ENCODE assay signal across 8 mouse cellular contexts in genomic region chr10:77509403-77510187, GRCm38 (mm10). TPM values are rescaled to one million over a fixed set of nuclear protein-coding genes. Genes with fewer than 3 reads are reported as not detected.
A peak's percentile ranks its signal among the peaks of the same experiment; 100 is the strongest.
DNase-seq lines count a peak whose midpoint lies in the region; ATAC-seq and TF ChIP-seq lines count a peak whose summit lies in the region.

No protein-coding gene starts in this region.

- H3K9ac ChIP-seq in forebrain, embryonic 11.5 days (ENCODE audit: low read length) = no peak overlapping the region
- no peak overlapping the region; the same call in 1 of the 2 replicates for H3K9ac ChIP-seq in lung, embryonic 14.5 days

- intact Hi-C loops in heart, postnatal 10 days (cut with DNase I) = loop anchor here (1.0 to 10.0 kb wide), 7 partner anchors 75 to 425 kb away; partner anchors contain the start of gene Adarb1

- DNase-seq in c-Kit-positive CD71-positive TER-119-positive erythroid progenitor cells, embryonic 14.5 days (ENCODE audit: low spot score) = peak; percentile 62
- DNase-seq in forebrain, embryonic 11.5 days (ENCODE audit: low spot score) = peak; percentile 91
- DNase-seq in heart, postnatal 10 days = peak; percentile 89 to 96
- peak; percentile 87 to 95 for DNase-seq in kidney, postnatal 36 days
- DNase-seq in lung, embryonic 14.5 days = peak; percentile 97
- peak; percentile 33 for DNase-seq in ovary, adult 18-20 months (ENCODE audit: low spot score)
- peak; percentile 64 to 88 for DNase-seq in thymus, postnatal 10 days (ENCODE audit: low spot score in 2 of 2)

- H3K9me3 ChIP-seq in E14TG2a.4 (ENCODE audit: low read length) = no peaks in the 10 kb centered on the region
- no peaks in the 10 kb centered on the region for H3K9me3 ChIP-seq in forebrain, embryonic 11.5 days (ENCODE audit: control insufficient read depth, low read length)
- H3K9me3 ChIP-seq in lung, embryonic 14.5 days (ENCODE audit: low read depth, low read length) = no peaks in the 10 kb centered on the region

- no peak overlapping the region for H3K27ac ChIP-seq in forebrain, embryonic 11.5 days (ENCODE audit: low read depth, low read length)
- H3K27ac ChIP-seq in lung, embryonic 14.5 days (ENCODE audit: low read depth) = peak overlapping the region; percentile 70

- H3K4me3 ChIP-seq in E14TG2a.4 (replicated peaks; ENCODE audit: low read length) = peak overlapping the region; percentile 50
- no peak overlapping the region for H3K4me3 ChIP-seq in forebrain, embryonic 11.5 days (ENCODE audit: low read depth, low read length)
- H3K4me3 ChIP-seq in lung, embryonic 14.5 days (ENCODE audit: low read depth, low read length) = no peak overlapping the region

- TF ChIP-seq CTCF in E14TG2a.4 (conservative IDR thresholded peaks at IDR 0.05; ENCODE audit: low read length) = peak; percentile 91
- peak; percentile 98 for TF ChIP-seq CTCF in lung, embryonic 14.5 days (IDR thresholded peaks at IDR 0.05; ENCODE audit: low read depth)

- no peak overlapping the region for H3K4me2 ChIP-seq in forebrain, embryonic 11.5 days (ENCODE audit: low read depth, low read length, severe bottlenecking)
- H3K4me2 ChIP-seq in lung, embryonic 14.5 days = no peak overlapping the region

- peaks cover 96% of the 10 kb centered on the region for H3K36me3 ChIP-seq in E14TG2a.4 (ENCODE audit: insufficient read depth, low read length)
- no peaks in the 10 kb centered on the region; the same call in 1 of the 2 replicates for H3K36me3 ChIP-seq in forebrain, embryonic 11.5 days (ENCODE audit: control insufficient read depth, insufficient read depth, low read length)
- peaks cover 85% of the 10 kb centered on the region for H3K36me3 ChIP-seq in lung, embryonic 14.5 days (ENCODE audit: insufficient read depth)

- peaks cover 45% of the 10 kb centered on the region for H3K4me1 ChIP-seq in E14TG2a.4 (replicated peaks; ENCODE audit: low read depth, low read length)
- peaks cover under 1% of the 10 kb centered on the region; the same call in 1 of the 2 replicates for H3K4me1 ChIP-seq in forebrain, embryonic 11.5 days (replicated peaks; ENCODE audit: control insufficient read depth, insufficient read depth, low read length)
- H3K4me1 ChIP-seq in lung, embryonic 14.5 days (ENCODE audit: insufficient read depth) = peaks cover 3% of the 10 kb centered on the region; the same call in 1 of the 2 replicates

- peak; percentile 73 for ATAC-seq in forebrain, embryonic 11.5 days (replicated peaks; ENCODE audit: low FRiP score)
- peak; percentile 93 for ATAC-seq in lung, embryonic 14.5 days (ENCODE audit: insufficient read depth)

- no peaks in the 10 kb centered on the region for H3K27me3 ChIP-seq in E14TG2a.4 (ENCODE audit: insufficient read depth, low read length)
- no peaks in the 10 kb centered on the region for H3K27me3 ChIP-seq in forebrain, embryonic 11.5 days (ENCODE audit: control insufficient read depth, insufficient read depth, low read length)
- no peaks in the 10 kb centered on the region for H3K27me3 ChIP-seq in lung, embryonic 14.5 days (ENCODE audit: insufficient read depth, low read length)

- WGBS in forebrain, embryonic 11.5 days = 51% methylated on average over 12 of the region's 12 CpGs
- 37% methylated on average over 12 of the region's 12 CpGs for WGBS in lung, embryonic 14.5 days

RNA-seq across cellular contexts. Expression of gene Fam207a, which starts 6.0 kb away (rescaled TPM):
- 40.6 and 41.9 TPM in 2 replicates for polyA plus RNA-seq in forebrain, embryonic 11.5 days (2014; fragmentation: Nextera tagmentation; extraction: Ambion mirVana)
- total RNA-seq in heart, postnatal 10 days (2021) = 10 to 100 TPM; 11.7 to 12.0 TPM
- polyA plus RNA-seq in lung, embryonic 14.5 days (2014; fragmentation: Nextera tagmentation; extraction: Ambion mirVana) = 38.4 and 43.8 TPM in 2 replicates

RNA-seq across cellular contexts. Expression of gene Itgb2, which starts 20.5 kb away (rescaled TPM):
- polyA plus RNA-seq in forebrain, embryonic 11.5 days (2014; fragmentation: Nextera tagmentation; extraction: Ambion mirVana) = 1.2 and 1.3 TPM in 2 replicates
- 1 to 10 TPM; 3.3 to 4.4 TPM for total RNA-seq in heart, postnatal 10 days (2021)
- polyA plus RNA-seq in lung, embryonic 14.5 days (2014; fragmentation: Nextera tagmentation; extraction: Ambion mirVana) = 2.0 and 3.0 TPM in 2 replicates

Comparison
In these comparisons a context has a peak if more than half of its experiments do, and no peak if none do; other contexts are left out.
1. DNase-seq: peak in every context shown above with its lines; median percentile 97 in lung, embryonic 14.5 days; 92 in heart, postnatal 10 days; 91 in forebrain, embryonic 11.5 days; 91 in kidney, postnatal 36 days; 76 in thymus, postnatal 10 days; 62 in c-Kit-positive CD71-positive TER-119-positive erythroid progenitor cells, embryonic 14.5 days; 33 in ovary, adult 18-20 months.